Mouse (Mus musculus) bone marrow, adult 2 months (tissue): Measurements from ENCODE around the gene Nr1d1.

ENCODE experiments used
- CTCF ChIP-seq: fragments of 200-500 bp; IDR thresholded peaks from 2 replicates; pipeline ENCODE4 v1.5.1; 2011; ENCODE audit warnings: low read length, control low read depth; ENCODE audit not compliant: control insufficient read depth, insufficient read depth
- POLR2A ChIP-seq: fragments of 200-500 bp; IDR thresholded peaks from 2 replicates; pipeline ENCODE4 v1.6.1; 2011; ENCODE audit warnings: low read depth, mild to moderate bottlenecking, control low read depth, low read length, borderline replicate concordance; ENCODE audit not compliant: control insufficient read depth

- no peak for TF ChIP-seq POLR2A
- no peak for TF ChIP-seq CTCF
These were observed 44.4 kb downstream of the Nr1d1 start for GRCm38 (mm10) chr11:98730727-98731126.
